Mouse (Mus musculus) kidney, postnatal 10 days (tissue): ENCODE data around the gene Olfr1141.

ENCODE experiments used
- DNase-seq: peaks from one replicate; pipeline ENCODE4 v3.0.0; 2021; ENCODE audit warnings: mixed read lengths

The Olfr1141 gene

GRCm38 (mm10) chr2:87753891-87754290 lies at the start of gene Olfr1141:
Gene Olfr1141 (minus strand): TSS chr2:87753991.
- DNase-seq: no peak

DNA sequence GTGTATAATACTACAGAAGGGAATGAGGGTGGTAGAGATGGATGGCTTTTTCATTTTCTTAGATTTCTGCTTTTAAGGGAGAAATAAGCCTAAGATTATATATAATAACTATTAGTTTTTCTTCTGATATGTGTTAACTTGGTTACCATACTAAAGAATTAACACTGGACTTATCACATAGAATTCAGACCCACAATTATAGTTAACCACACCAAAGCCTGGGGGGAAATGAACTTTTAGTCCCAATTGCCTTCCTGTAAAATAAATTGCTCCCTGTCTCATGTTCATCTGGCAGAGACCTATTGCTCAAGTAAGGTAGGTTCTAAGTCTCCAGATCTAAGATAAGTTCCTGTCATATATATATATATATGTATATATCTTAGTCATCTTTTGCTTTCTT lies 46.5 kb upstream of the Olfr1141 start, which contains the start of gene Olfr1143:
TSS of gene Olfr1143 (plus strand) at position 301 of the 400 bp plus-strand sequence.
- no peak for DNase-seq

GRCm38 (mm10) chr2:87779183-87779582 lies 25.4 kb upstream of the Olfr1141 start, which contains the start of gene Olfr152:
Gene Olfr152 (plus strand): TSS chr2:87779483.
- no peak for DNase-seq

- no peak for DNase-seq
Observed at GRCm38 (mm10) chr2:87776143-87776542, 22.4 kb upstream of the Olfr1141 start.

GRCm38 (mm10) chr2:87743452-87743851 lies 10.3 kb downstream of the Olfr1141 start, which contains the start of gene Olfr1140:
Gene Olfr1140 (plus strand): TSS chr2:87743752.
- no peak for DNase-seq

- no peak for DNase-seq
Observed at GRCm38 (mm10) chr2:87739878-87740277, 13.9 kb downstream of the Olfr1141 start, which contains the start of gene Olfr1138. Gene Olfr1138 (minus strand): TSS chr2:87739978.

DNA sequence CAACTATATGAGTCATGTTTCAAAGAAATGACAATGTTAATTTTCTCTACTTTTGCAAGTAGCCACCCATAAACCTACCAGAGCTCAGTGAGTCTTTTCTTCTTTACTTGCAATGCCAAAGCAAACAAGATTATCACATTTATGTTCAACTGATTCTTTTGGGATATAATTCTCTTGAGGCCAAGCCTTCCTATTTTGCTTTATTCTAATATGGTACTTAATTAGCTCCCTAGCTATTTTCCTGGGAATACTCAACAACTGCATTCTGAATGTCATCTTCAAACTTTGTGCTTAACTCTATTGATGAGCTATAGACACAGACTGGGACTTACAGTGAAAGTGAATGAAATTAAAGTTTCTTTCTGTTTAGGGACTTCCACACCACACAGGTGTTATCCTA lies 40.7 kb downstream of the Olfr1141 start, which contains the start of gene Olfr1137:
TSS of gene Olfr1137 (minus strand) at position 101 of the 400 bp plus-strand sequence.
- no peak for DNase-seq
